Mouse (Mus musculus): Measurements from ENCODE around the gene Rsrc2.
A peak's percentile ranks its signal among the peaks of the same experiment; 100 is the strongest.
"Not testable (repeated sequence)": the region's sequence is repeated elsewhere in the genome, so short reads cannot be mapped to it uniquely, and the experiment has no call there.

Gene Rsrc2

GRCm38 (mm10) chr5:123749065-123750064, at the start of gene Rsrc2, which contains the start of gene Kntc1:
Gene Rsrc2, minus strand, starts transcription at chr5:123749414.
Gene Kntc1, plus strand, starts transcription at chr5:123749716.
- DNase-seq (ENCODE audit: low spot score) = peak; percentile 99

GRCm38 (mm10) chr5:123793081-123793480, 43.9 kb upstream of the Rsrc2 start:
- DNase-seq (ENCODE audit: low spot score) = no peak

GRCm38 (mm10) chr5:123788976-123789375, 39.8 kb upstream of the Rsrc2 start:
- DNase-seq (ENCODE audit: low spot score) = no peak

GRCm38 (mm10) chr5:123781864-123782263, 32.6 kb upstream of the Rsrc2 start:
- DNase-seq (ENCODE audit: low spot score) = no peak

- no peak for DNase-seq (ENCODE audit: low spot score)
Measured at GRCm38 (mm10) chr5:123780716-123781115, 31.5 kb upstream of the Rsrc2 start.

- DNase-seq (ENCODE audit: low spot score) = no peak
Measured at GRCm38 (mm10) chr5:123773441-123773840, 24.2 kb upstream of the Rsrc2 start.

- DNase-seq (ENCODE audit: low spot score) = not testable (repeated sequence)
Measured at GRCm38 (mm10) chr5:123766455-123766854, 17.2 kb upstream of the Rsrc2 start.

GRCm38 (mm10) chr5:123765506-123765905, 16.3 kb upstream of the Rsrc2 start:
- no peak for DNase-seq (ENCODE audit: low spot score)

GRCm38 (mm10) chr5:123748339-123749064, 712 bp downstream of the Rsrc2 start:
- no peak for DNase-seq (ENCODE audit: low spot score)

GRCm38 (mm10) chr5:123747604-123748003, 1.6 kb downstream of the Rsrc2 start:
- no peak for DNase-seq (ENCODE audit: low spot score)

- no peak for DNase-seq (ENCODE audit: low spot score)
Measured at GRCm38 (mm10) chr5:123746253-123746652, 3.0 kb downstream of the Rsrc2 start.

GRCm38 (mm10) chr5:123744358-123744757, 4.9 kb downstream of the Rsrc2 start:
- no peak for DNase-seq (ENCODE audit: low spot score)

- DNase-seq (ENCODE audit: low spot score) = no peak
Measured at GRCm38 (mm10) chr5:123730981-123731380, 18.2 kb downstream of the Rsrc2 start.

- DNase-seq (ENCODE audit: low spot score) = not testable (repeated sequence)
Measured at GRCm38 (mm10) chr5:123723816-123724215, 25.4 kb downstream of the Rsrc2 start.

GRCm38 (mm10) chr5:123720328-123721311, 28.6 kb downstream of the Rsrc2 start, which contains the start of gene Zcchc8:
Gene Zcchc8, minus strand, starts transcription at chr5:123721100.
- peak; percentile 93 for DNase-seq (ENCODE audit: low spot score)

- DNase-seq (ENCODE audit: low spot score) = no peak
Measured at GRCm38 (mm10) chr5:123714622-123715021, 34.6 kb downstream of the Rsrc2 start.

- DNase-seq (ENCODE audit: low spot score) = no peak
Measured at GRCm38 (mm10) chr5:123713782-123714181, 35.4 kb downstream of the Rsrc2 start.

GRCm38 (mm10) chr5:123709571-123709970, 39.6 kb downstream of the Rsrc2 start:
- DNase-seq (ENCODE audit: low spot score) = no peak

- no peak for DNase-seq (ENCODE audit: low spot score)
Measured at GRCm38 (mm10) chr5:123708598-123708997, 40.6 kb downstream of the Rsrc2 start.

- DNase-seq (ENCODE audit: low spot score) = peak; percentile 47
Measured at GRCm38 (mm10) chr5:123700625-123701024, 48.6 kb downstream of the Rsrc2 start.

GRCm38 (mm10) chr5:123699198-123699597, 50.0 kb downstream of the Rsrc2 start:
- DNase-seq (ENCODE audit: low spot score) = peak; percentile 43
